Mouse (Mus musculus): ENCODE results near the gene E430018J23Rik. TPM values are rescaled to one million over a fixed set of nuclear protein-coding genes. Genes with fewer than 3 reads are reported as not detected.

Gene E430018J23Rik
- polyA plus RNA-seq, 1 experiment from 2014 or later: 5.6 TPM

Other genes starting within 250 kb of the E430018J23Rik start
- gene Cd2bp2, start 197.6 kb downstream of the E430018J23Rik start, polyA plus RNA-seq (2015; fragmentation: Nextera tagmentation; extraction: Ambion mirVana): 42.2 and 44.4 TPM in 2 replicates
- gene Tbc1d10b, start 185.2 kb downstream of the E430018J23Rik start, polyA plus RNA-seq (2015; fragmentation: Nextera tagmentation; extraction: Ambion mirVana): 15.2 and 22.3 TPM in 2 replicates
- 16.2 and 31.6 TPM in 2 replicates for gene Mylpf, start 184.7 kb downstream of the E430018J23Rik start, polyA plus RNA-seq (2015; fragmentation: Nextera tagmentation; extraction: Ambion mirVana)
- gene Zfp553, start 160.6 kb downstream of the E430018J23Rik start, polyA plus RNA-seq (2015; fragmentation: Nextera tagmentation; extraction: Ambion mirVana): 21.0 and 21.9 TPM in 2 replicates
- 35.1 and 57.5 TPM in 2 replicates for gene Sept1, start 160.5 kb downstream of the E430018J23Rik start, polyA plus RNA-seq (2015; fragmentation: Nextera tagmentation; extraction: Ambion mirVana)
- gene Zfp771, start 149.4 kb downstream of the E430018J23Rik start, polyA plus RNA-seq (2015; fragmentation: Nextera tagmentation; extraction: Ambion mirVana): 38.0 and 39.6 TPM in 2 replicates
- gene Dctpp1, start 132.9 kb downstream of the E430018J23Rik start, polyA plus RNA-seq (2015; fragmentation: Nextera tagmentation; extraction: Ambion mirVana): 129 and 142 TPM in 2 replicates
- 48.7 and 52.8 TPM in 2 replicates for gene Sephs2, start 119.6 kb downstream of the E430018J23Rik start, polyA plus RNA-seq (2015; fragmentation: Nextera tagmentation; extraction: Ambion mirVana)
- gene Itgal, start 97.4 kb downstream of the E430018J23Rik start, polyA plus RNA-seq (2015; fragmentation: Nextera tagmentation; extraction: Ambion mirVana): 3.3 and 8.1 TPM in 2 replicates
- 17.1 and 20.0 TPM in 2 replicates for gene Zfp768, start 48.0 kb downstream of the E430018J23Rik start, polyA plus RNA-seq (2015; fragmentation: Nextera tagmentation; extraction: Ambion mirVana)
- gene Zfp747, start 17.6 kb downstream of the E430018J23Rik start, polyA plus RNA-seq (2015; fragmentation: Nextera tagmentation; extraction: Ambion mirVana): 5.3 and 5.5 TPM in 2 replicates
- gene 9130019O22Rik, start 6.5 kb downstream of the E430018J23Rik start, polyA plus RNA-seq (2015; fragmentation: Nextera tagmentation; extraction: Ambion mirVana): 4.5 and 4.9 TPM in 2 replicates
- 6.5 and 6.6 TPM in 2 replicates for gene Zfp764, start 13.2 kb upstream of the E430018J23Rik start, polyA plus RNA-seq (2015; fragmentation: Nextera tagmentation; extraction: Ambion mirVana)
- 14.1 and 14.8 TPM in 2 replicates for gene Zfp688, start 28.4 kb upstream of the E430018J23Rik start, polyA plus RNA-seq (2015; fragmentation: Nextera tagmentation; extraction: Ambion mirVana)
- 3.6 and 4.3 TPM in 2 replicates for gene Zfp689, start 55.5 kb upstream of the E430018J23Rik start, polyA plus RNA-seq (2015; fragmentation: Nextera tagmentation; extraction: Ambion mirVana)
- 31.6 and 31.8 TPM in 2 replicates for gene Prr14, start 66.0 kb upstream of the E430018J23Rik start, polyA plus RNA-seq (2015; fragmentation: Nextera tagmentation; extraction: Ambion mirVana)
- gene Fbrs, start 85.6 kb upstream of the E430018J23Rik start, polyA plus RNA-seq (2015; fragmentation: Nextera tagmentation; extraction: Ambion mirVana): 8.3 and 8.9 TPM in 2 replicates
- 27.7 and 29.8 TPM in 2 replicates for gene Srcap, start 118.4 kb upstream of the E430018J23Rik start, polyA plus RNA-seq (2015; fragmentation: Nextera tagmentation; extraction: Ambion mirVana)
- gene Gm42715, start 126.0 kb upstream of the E430018J23Rik start, polyA plus RNA-seq (2015; fragmentation: Nextera tagmentation; extraction: Ambion mirVana): 8.7 and 9.2 TPM in 2 replicates
- 3.8 and 3.9 TPM in 2 replicates for gene Tmem265, start 167.8 kb upstream of the E430018J23Rik start, polyA plus RNA-seq (2015; fragmentation: Nextera tagmentation; extraction: Ambion mirVana)
- 33.2 and 36.6 TPM in 2 replicates for gene Phkg2, start 179.7 kb upstream of the E430018J23Rik start, polyA plus RNA-seq (2015; fragmentation: Nextera tagmentation; extraction: Ambion mirVana)
- 14.0 and 15.8 TPM in 2 replicates for gene Ccdc189, start 195.0 kb upstream of the E430018J23Rik start, polyA plus RNA-seq (2015; fragmentation: Nextera tagmentation; extraction: Ambion mirVana)
- gene Rnf40, start 195.1 kb upstream of the E430018J23Rik start, polyA plus RNA-seq (2015; fragmentation: Nextera tagmentation; extraction: Ambion mirVana): 31.1 and 33.9 TPM in 2 replicates
- gene Zfp629, start 222.2 kb upstream of the E430018J23Rik start, polyA plus RNA-seq (2015; fragmentation: Nextera tagmentation; extraction: Ambion mirVana): 9.6 and 11.2 TPM in 2 replicates